Mouse (Mus musculus): ENCODE measurements at regions not wholly inside any gene's neighbourhood (a gene's known extent, or its start where the extent isn't known, plus 50 kb on each side); places are given as distances from the start of the nearest gene placed in this dataset.

- TF ChIP-seq NELFE (IDR thresholded peaks at IDR 0.05; ENCODE audit: low read depth, low read length) (no peak), USF1 (IDR thresholded peaks at IDR 0.05; ENCODE audit: low read depth, low read length) (no peak), JUN (IDR thresholded peaks at IDR 0.05; ENCODE audit: insufficient read depth, low read depth, low read length) (no peak), GABPA (IDR thresholded peaks at IDR 0.05; ENCODE audit: insufficient replicate concordance, low read depth, low read length) (no peak), CTCF (conservative IDR thresholded peaks at IDR 0.05 in 1 of 2, IDR thresholded peaks at IDR 0.05 in 1 of 2; ENCODE audit: low read depth in 2 of 2, low read length in 2 of 2) (no peak), ZMIZ1 (IDR thresholded peaks at IDR 0.05; ENCODE audit: low read depth, low read length) (no peak)
Observed at GRCm38 (mm10) chr10:118765544-118766441, 104.2 kb downstream of the Dyrk2 start.
